Mouse (Mus musculus) left cerebral cortex, postnatal 4 days (tissue): ENCODE data around the gene Ric8b. TPM values are rescaled to one million over a fixed set of nuclear protein-coding genes. Genes with fewer than 3 reads are reported as not detected.

Experiments
- DNase-seq: peaks from one replicate; pipeline ENCODE4 v3.0.0-alpha.2; 2022
- intact Hi-C: fragments of 180-260 bp; cut with DNase I; formaldehyde crosslinking; loops from one replicate; pipeline ENCODE4 v1.15.1; 2025
- total RNA-seq, 2 experiments: library from RNA; stranded (reverse); gene quantifications; 2 replicates each; pipeline ENCODE4 v1.2.3; 2021

Gene Ric8b
- total RNA-seq, 2 experiments from 2014 or later, result 47.9 to 49.0 TPM

DNA sequence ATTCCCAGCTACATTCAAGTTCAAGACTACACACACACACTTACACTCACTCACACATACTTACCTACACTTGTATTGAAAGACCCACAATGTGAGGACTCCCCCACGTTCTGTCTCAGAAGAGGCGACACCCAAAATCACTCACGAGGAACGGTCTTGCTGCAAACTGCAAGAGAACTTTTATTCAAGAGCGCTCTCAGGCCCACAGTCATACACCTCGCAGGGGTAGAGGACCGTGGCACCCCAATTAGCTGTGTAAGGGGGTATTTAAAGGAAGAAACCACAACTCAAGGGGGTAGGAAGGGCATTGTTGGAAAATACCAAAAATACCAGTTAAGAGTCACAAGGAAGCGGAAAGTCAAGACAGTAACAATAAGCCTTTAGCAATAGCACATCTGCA is 130.6 kb downstream of the Ric8b start:
- no peak for DNase-seq
- intact Hi-C loops, result loop anchor here (5.0 kb wide), 1 partner anchor 406 kb away; no protein-coding TSS in a partner anchor

DNA sequence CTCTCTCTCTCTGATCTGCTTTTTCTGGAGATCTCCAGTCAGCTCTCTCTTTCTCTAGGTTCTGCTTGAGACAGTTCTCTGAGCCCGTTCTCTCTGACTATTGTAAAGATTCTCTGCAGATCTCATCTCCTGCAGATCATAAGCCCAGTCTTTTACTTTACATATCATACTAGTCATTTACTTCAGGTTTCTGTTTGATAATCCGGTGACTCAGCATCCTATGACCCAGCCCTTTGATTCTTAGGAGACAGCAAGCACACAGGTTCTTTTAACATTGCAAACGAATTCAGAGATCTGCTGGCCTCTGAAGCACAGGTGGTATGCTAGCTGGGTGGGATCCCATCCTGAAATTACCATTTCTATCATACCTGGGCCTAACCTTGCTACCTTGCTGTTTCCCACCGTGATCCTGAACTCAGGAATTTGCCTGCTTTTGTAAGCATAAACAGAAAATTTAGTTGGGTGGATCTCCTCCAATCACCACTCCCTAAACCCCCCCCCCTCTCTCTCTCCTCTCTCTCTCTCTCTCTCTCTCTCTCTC is 133.3 kb downstream of the Ric8b start:
- intact Hi-C loops, result no loop called here
- no peak for DNase-seq

DNA sequence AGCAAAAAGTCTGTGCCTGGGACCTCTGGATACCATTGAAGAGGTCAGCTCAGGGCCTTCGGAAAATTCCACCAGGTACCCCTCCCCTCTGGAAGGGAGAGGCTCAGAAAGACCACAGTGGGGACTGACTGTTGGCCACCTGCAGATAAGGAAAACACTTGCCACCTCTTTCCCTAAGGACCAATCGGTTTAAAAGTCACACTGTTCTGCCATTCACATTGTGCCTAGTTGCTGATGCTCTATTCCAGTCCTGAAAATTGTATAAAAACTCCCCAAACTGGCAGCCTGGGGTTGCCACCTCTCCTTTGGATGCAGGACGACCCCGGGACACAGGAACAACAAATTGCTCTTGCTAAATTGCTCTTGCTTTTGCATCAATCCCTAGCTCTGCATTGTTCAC is 135.0 kb downstream of the Ric8b start:
- intact Hi-C loops, result no loop called here
- no peak for DNase-seq

DNA sequence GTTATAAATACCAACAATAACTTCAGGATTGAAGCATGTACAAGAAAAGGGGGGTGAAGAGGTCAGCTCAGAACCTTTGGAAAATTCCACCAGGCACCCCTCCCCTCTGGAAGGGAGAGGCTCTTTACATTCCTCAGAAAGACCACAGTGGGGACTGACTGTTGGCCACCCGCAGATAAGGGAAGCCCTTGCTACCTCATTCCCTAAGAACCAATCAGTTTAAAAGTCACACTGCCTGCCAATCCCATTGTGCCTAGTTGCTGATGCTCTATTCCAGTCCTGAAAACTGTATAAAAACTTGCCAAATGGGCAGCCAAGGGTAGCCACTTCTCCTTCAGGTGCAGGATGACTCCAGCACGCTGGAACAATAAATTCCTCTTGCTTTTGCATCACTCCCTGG is 137.5 kb downstream of the Ric8b start:
- intact Hi-C loops, result no loop called here
- no peak for DNase-seq

Other genes with a start within 250 kb of the Ric8b start
- 10 to 100 TPM in 1 of 2 experiments, 1 to 10 TPM in 1; 9.4 to 10.1 TPM for gene Rfx4, start 161.6 kb upstream of the Ric8b start, total RNA-seq
- gene Fhl4, start 184.9 kb downstream of the Ric8b start, total RNA-seq, result 1 to 10 TPM; 1.3 TPM
- 10 to 100 TPM; 31.9 to 32.7 TPM for gene Tmem263, start 185.0 kb downstream of the Ric8b start, total RNA-seq
- gene Mterf2, start 210.4 kb downstream of the Ric8b start, total RNA-seq, result 10 to 100 TPM; 12.6 to 12.8 TPM